Mouse (Mus musculus) heart, embryonic 12.5 days (tissue): ENCODE measurements around the gene Gm8994. TPM values are rescaled to one million over a fixed set of nuclear protein-coding genes. Genes with fewer than 3 reads are reported as not detected.

Experiments
- ATAC-seq: fragments of 200-750 bp; cut with Nextera tagmentation; 2 replicates; pipeline ENCODE4 v1.8.0; 2017; ENCODE audit warnings: moderate TSS enrichment, moderate library complexity; ENCODE audit not compliant: insufficient number of reproducible peaks, low FRiP score
- H3K27ac ChIP-seq: fragments of 300-500 bp; sonication (generic); 2 replicates; pipeline ENCODE4 v1.5.1; 2016; ENCODE audit warnings: mild to moderate bottlenecking, moderate library complexity; ENCODE audit not compliant: poor library complexity, severe bottlenecking
- H3K27me3 ChIP-seq: fragments of 300-500 bp; sonication (generic); replicated peaks from 2 replicates; pipeline ENCODE4 v1.6.1; 2016; ENCODE audit warnings: mild to moderate bottlenecking, moderate library complexity
- H3K36me3 ChIP-seq: fragments of 300-500 bp; sonication (generic); 2 replicates; pipeline ENCODE4 v1.6.1; 2016; ENCODE audit warnings: mild to moderate bottlenecking, moderate library complexity
- H3K4me1 ChIP-seq: fragments of 300-500 bp; sonication (generic); replicated peaks from 2 replicates; pipeline ENCODE4 v1.6.1; 2016; ENCODE audit warnings: mild to moderate bottlenecking
- H3K4me2 ChIP-seq: fragments of 300-500 bp; sonication (generic); 2 replicates; pipeline ENCODE4 v1.6.1; 2016; ENCODE audit warnings: mild to moderate bottlenecking, moderate library complexity
- H3K4me3 ChIP-seq: fragments of 300-500 bp; sonication (generic); 2 replicates; pipeline ENCODE4 v1.5.1; 2016; ENCODE audit warnings: mild to moderate bottlenecking
- H3K9ac ChIP-seq: fragments of 300-500 bp; sonication (generic); 2 replicates; pipeline ENCODE4 v1.6.1; 2016; ENCODE audit warnings: mild to moderate bottlenecking, moderate library complexity
- H3K9me3 ChIP-seq: fragments of 300-500 bp; sonication (generic); replicated peaks from 2 replicates; pipeline ENCODE4 v1.6.1; 2016; ENCODE audit warnings: mild to moderate bottlenecking, moderate library complexity
- WGBS: fragments of 180-500 bp; shearing (Covaris S2); methylation state at CpG from one replicate; pipeline ENCODE4 v1.1.7; 2016; 5-methylcytosine and 5-hydroxymethylcytosine counted together
- polyA plus RNA-seq: library from polyadenylated mRNA; unstranded; fragments of >200 nt; fragmentation: Nextera tagmentation; extraction: Ambion mirVana; gene quantifications from 2 replicates; pipeline ENCODE4 v1.2.1, GENCODE M21; 2016

Gm8994 gene
- polyA plus RNA-seq, 1 experiment from 2014 or later: not detected

DNA sequence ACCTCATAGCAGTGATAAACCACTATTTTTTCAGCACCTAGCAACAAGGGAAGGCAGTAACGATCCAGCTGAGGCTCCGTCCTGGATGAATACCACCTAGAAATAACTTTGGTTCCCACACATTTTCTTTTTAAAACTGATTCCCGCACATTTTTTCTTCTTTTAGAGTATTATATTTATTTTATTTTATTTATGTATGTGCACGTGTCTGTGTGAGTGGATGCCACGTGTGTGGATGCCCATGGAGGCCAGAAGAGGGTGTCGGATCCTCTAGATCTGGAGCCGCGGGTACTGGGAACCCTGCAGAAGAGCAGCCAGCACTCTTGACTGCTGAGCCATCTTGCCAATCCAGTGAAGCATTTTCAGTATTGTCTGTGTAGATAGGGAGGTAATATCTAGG is 36.0 kb downstream of the Gm8994 start:
- no peaks in the 10 kb centered on the region for H3K27me3 ChIP-seq
- H3K4me1 ChIP-seq: no peaks in the 10 kb centered on the region
- H3K27ac ChIP-seq: no peak overlapping the region
- no peak overlapping the region for H3K4me2 ChIP-seq
- no peak for ATAC-seq
- H3K9me3 ChIP-seq: peaks cover 6% of the 10 kb centered on the region; the same call in 1 of the 2 replicates
- no peaks in the 10 kb centered on the region for H3K36me3 ChIP-seq
- 77% methylated on average over 8 of the region's 8 CpGs for WGBS
- H3K4me3 ChIP-seq: no peak overlapping the region
- no peak overlapping the region for H3K9ac ChIP-seq

DNA sequence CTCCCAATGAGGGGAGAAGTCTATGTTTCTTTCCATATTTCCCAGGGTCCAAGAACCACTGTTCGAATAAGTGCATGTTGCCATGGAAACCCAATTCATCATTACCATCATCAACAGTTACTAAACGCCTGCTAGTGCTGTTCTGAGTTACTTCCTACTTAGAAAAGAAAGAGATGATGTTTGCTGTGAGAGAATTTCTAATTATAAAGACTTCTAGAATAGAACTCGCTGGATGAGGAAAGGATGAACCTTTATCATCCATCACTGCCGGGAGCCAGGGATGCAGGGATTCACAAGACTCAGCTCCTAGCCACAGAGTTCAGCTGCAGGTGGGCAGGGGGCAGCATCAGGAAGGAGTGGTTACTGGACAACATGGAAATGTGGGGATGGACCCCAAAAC is 36.7 kb downstream of the Gm8994 start:
- H3K27me3 ChIP-seq: no peaks in the 10 kb centered on the region
- H3K9me3 ChIP-seq: peaks cover 7% of the 10 kb centered on the region; the same call in 1 of the 2 replicates
- no peak overlapping the region for H3K27ac ChIP-seq
- no peak overlapping the region for H3K9ac ChIP-seq
- no peaks in the 10 kb centered on the region for H3K36me3 ChIP-seq
- no peak overlapping the region for H3K4me3 ChIP-seq
- WGBS: 72% methylated on average over 4 of the region's 4 CpGs
- ATAC-seq: no peak
- no peaks in the 10 kb centered on the region for H3K4me1 ChIP-seq
- no peak overlapping the region for H3K4me2 ChIP-seq

DNA sequence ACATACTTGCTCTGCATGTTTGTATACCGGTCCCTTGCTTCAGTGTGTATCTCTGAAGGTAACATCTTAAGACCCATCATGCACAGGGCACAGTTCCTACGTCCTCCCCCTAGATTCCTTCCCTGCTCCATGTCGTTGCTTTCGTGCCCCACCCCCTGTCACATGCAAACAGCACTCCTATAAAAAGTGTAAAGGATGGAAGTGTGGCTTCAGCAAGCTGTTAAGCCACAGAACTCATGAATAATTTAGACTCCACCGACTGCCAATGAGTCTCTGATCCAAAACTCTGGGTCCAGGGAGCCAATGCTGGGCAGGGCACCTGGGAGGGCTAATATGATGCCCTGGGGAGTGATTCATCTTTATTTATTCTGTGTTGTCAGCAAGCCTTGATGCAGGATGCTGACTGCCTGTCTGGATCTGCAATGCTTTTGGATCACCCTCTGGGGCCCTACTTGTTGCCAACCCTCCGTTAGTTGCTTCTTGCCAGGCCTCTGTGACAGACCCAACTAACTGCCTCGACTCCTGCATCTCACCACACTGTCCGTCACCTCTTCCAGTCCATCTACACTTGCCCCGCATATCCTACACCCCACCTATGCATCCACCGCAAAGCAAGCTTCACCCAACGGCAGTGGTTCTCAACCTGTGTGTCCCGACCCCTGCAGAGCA is 37.2 kb downstream of the Gm8994 start:
- no peak for ATAC-seq
- peaks cover 7% of the 10 kb centered on the region; the same call in 1 of the 2 replicates for H3K9me3 ChIP-seq
- no peaks in the 10 kb centered on the region for H3K27me3 ChIP-seq
- no peak overlapping the region for H3K4me3 ChIP-seq
- H3K27ac ChIP-seq: no peak overlapping the region
- no peak overlapping the region for H3K9ac ChIP-seq
- 69% methylated on average over 12 of the region's 12 CpGs for WGBS
- no peaks in the 10 kb centered on the region for H3K36me3 ChIP-seq
- no peaks in the 10 kb centered on the region for H3K4me1 ChIP-seq
- no peak overlapping the region for H3K4me2 ChIP-seq

DNA sequence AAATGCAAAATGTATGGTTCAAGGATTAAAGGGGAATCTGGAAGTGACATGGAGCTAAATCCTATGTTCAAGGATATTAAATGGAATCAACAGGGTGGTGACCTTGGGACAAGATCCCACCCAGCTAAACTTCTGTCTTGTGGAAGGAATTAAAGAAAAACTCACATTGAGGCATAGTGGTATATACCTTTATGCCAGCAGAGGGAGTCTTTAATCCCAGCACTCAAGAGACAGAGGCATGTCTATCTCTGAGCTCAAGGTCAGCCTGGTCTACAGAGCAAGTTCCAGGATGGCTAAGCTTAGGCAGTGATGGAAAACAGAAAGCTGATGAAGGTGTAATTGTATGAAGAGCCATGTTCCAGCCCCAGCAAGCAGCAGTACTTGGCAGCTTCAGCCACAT is 48.8 kb downstream of the Gm8994 start:
- H3K4me1 ChIP-seq: no peaks in the 10 kb centered on the region
- H3K9ac ChIP-seq: no peak overlapping the region
- H3K4me3 ChIP-seq: no peak overlapping the region
- no peak overlapping the region for H3K27ac ChIP-seq
- ATAC-seq: no peak
- H3K9me3 ChIP-seq: no peaks in the 10 kb centered on the region
- H3K27me3 ChIP-seq: no peaks in the 10 kb centered on the region
- no peak overlapping the region for H3K4me2 ChIP-seq
- no peaks in the 10 kb centered on the region for H3K36me3 ChIP-seq

Other genes starting within 250 kb of the Gm8994 start
- gene Grin2b, start 154.0 kb upstream of the Gm8994 start, polyA plus RNA-seq: 0.12 and 0.20 TPM in 2 replicates
- not detected in 2 replicates for gene E330021D16Rik, start 88.0 kb downstream of the Gm8994 start, polyA plus RNA-seq
- gene Atf7ip, start 178.6 kb downstream of the Gm8994 start, polyA plus RNA-seq: 51.0 and 51.5 TPM in 2 replicates